Mouse (Mus musculus) hindlimb bud, embryonic 11.5 days (tissue): Measurements from ENCODE around the gene 6430571L13Rik.

Source experiments
- DNase-seq: peaks from one replicate; pipeline ENCODE4 v3.0.0-alpha.2; 2012; ENCODE audit warnings: low read depth, low spot score; ENCODE audit errors: extremely low spot score

Gene 6430571L13Rik

GRCm38 (mm10) chr9:107338172-107338883 is 2.1 kb upstream of the 6430571L13Rik start, which contains the start of gene Hemk1:
Hemk1 (minus strand) TSS chr9:107338350.
- no peak for DNase-seq

GRCm38 (mm10) chr9:107340911-107341645 is 676 bp downstream of the 6430571L13Rik start:
- DNase-seq = no peak

GRCm38 (mm10) chr9:107342201-107342709 is 1.9 kb downstream of the 6430571L13Rik start:
- DNase-seq = no peak

- no peak for DNase-seq
Measured at GRCm38 (mm10) chr9:107343146-107343943, 2.9 kb downstream of the 6430571L13Rik start.

- DNase-seq = no peak
Measured at GRCm38 (mm10) chr9:107344027-107344426, 3.6 kb downstream of the 6430571L13Rik start.

- DNase-seq = no peak
Measured at GRCm38 (mm10) chr9:107346081-107346480, 5.7 kb downstream of the 6430571L13Rik start.

- no peak for DNase-seq
Measured at GRCm38 (mm10) chr9:107347586-107348183, 7.3 kb downstream of the 6430571L13Rik start.

- no peak for DNase-seq
Measured at GRCm38 (mm10) chr9:107349321-107349720, 8.9 kb downstream of the 6430571L13Rik start.

GRCm38 (mm10) chr9:107354826-107355225 is 14.4 kb downstream of the 6430571L13Rik start:
- DNase-seq = no peak

GRCm38 (mm10) chr9:107355870-107356765 is 15.7 kb downstream of the 6430571L13Rik start:
- no peak for DNase-seq

- DNase-seq = no peak
Measured at GRCm38 (mm10) chr9:107357651-107358050, 17.2 kb downstream of the 6430571L13Rik start.

- no peak for DNase-seq
Measured at GRCm38 (mm10) chr9:107360989-107361388, 20.6 kb downstream of the 6430571L13Rik start.

- DNase-seq = peak; percentile 30
Measured at GRCm38 (mm10) chr9:107366644-107367043, 26.2 kb downstream of the 6430571L13Rik start.

GRCm38 (mm10) chr9:107368302-107368701 is 27.9 kb downstream of the 6430571L13Rik start:
- no peak for DNase-seq

- DNase-seq = no peak
Measured at GRCm38 (mm10) chr9:107369270-107370105, 29.1 kb downstream of the 6430571L13Rik start.

- DNase-seq = no peak
Measured at GRCm38 (mm10) chr9:107370106-107370463, 29.7 kb downstream of the 6430571L13Rik start.

- no peak for DNase-seq
Measured at GRCm38 (mm10) chr9:107372441-107372840, 32.0 kb downstream of the 6430571L13Rik start.

GRCm38 (mm10) chr9:107374623-107375022 is 34.2 kb downstream of the 6430571L13Rik start:
- peak; percentile 39 for DNase-seq

GRCm38 (mm10) chr9:107375451-107375850 is 35.0 kb downstream of the 6430571L13Rik start:
- no peak for DNase-seq
